Mouse (Mus musculus): ENCODE data around the gene Carmil1.

- TF ChIP-seq POLR2A (IDR thresholded peaks at IDR 0.05; ENCODE audit: insufficient read length, low read depth) (no peak), MYOD1 (IDR thresholded peaks at IDR 0.05; ENCODE audit: control insufficient read depth in 1 of 3, insufficient read length in 2 of 3, low read depth in 2 of 3) (no peak), CEBPB (IDR thresholded peaks at IDR 0.05; ENCODE audit: insufficient read depth, poor library complexity, severe bottlenecking) (no peak), POLR2AphosphoS2 (IDR thresholded peaks at IDR 0.05; ENCODE audit: insufficient read length, low read depth) (no peak)
Measured at GRCm38 (mm10) chr13:24112689-24113348, 167.8 kb downstream of the Carmil1 start.

Data from myocyte (in vitro differentiated cells).